Mouse (Mus musculus) cerebellum, adult 2 months (tissue): ENCODE results near the gene Rangap1. TPM values are rescaled to one million over a fixed set of nuclear protein-coding genes. Genes with fewer than 3 reads are reported as not detected.
A peak's percentile ranks its signal among the peaks of the same experiment; 100 is the strongest.
"Not testable (repeated sequence)": the region's sequence is repeated elsewhere in the genome, so short reads cannot be mapped to it uniquely, and the experiment has no call there.

Experiments
- DNase-seq, 2 experiments: peaks; one replicate each; pipeline ENCODE4 v3.0.0; 2021
- H3K27ac ChIP-seq: fragments of 200-500 bp; 2 replicates; pipeline ENCODE4 v1.5.1; 2012; ENCODE audit warnings: low read length, control low read depth, inconsistent platforms; ENCODE audit not compliant: insufficient read depth
- H3K27me3 ChIP-seq: fragments of 200-500 bp; 2 replicates; pipeline ENCODE4 v1.6.1; 2012; ENCODE audit warnings: inconsistent platforms, mild to moderate bottlenecking, low read length, moderate library complexity; ENCODE audit not compliant: control insufficient read depth, insufficient read depth
- H3K4me1 ChIP-seq: fragments of 200-500 bp; 2 replicates; pipeline ENCODE4 v1.6.1; 2011; ENCODE audit warnings: low read length; ENCODE audit not compliant: control insufficient read depth, insufficient read depth
- H3K4me3 ChIP-seq: fragments of 200-500 bp; replicated peaks from 2 replicates; pipeline ENCODE3; 2011; ENCODE audit warnings: mild to moderate bottlenecking, low read depth, low read length, control low read depth; ENCODE audit not compliant: insufficient read depth
- CTCF ChIP-seq: fragments of 200-500 bp; IDR thresholded peaks from 2 replicates; pipeline ENCODE4 v1.5.1; 2011; ENCODE audit warnings: low read depth, mild to moderate bottlenecking, control low read depth, low read length, moderate library complexity, borderline replicate concordance; ENCODE audit not compliant: insufficient read depth
- POLR2A ChIP-seq: fragments of 200-500 bp; IDR thresholded peaks from 2 replicates; pipeline ENCODE4 v1.6.1; 2011; ENCODE audit warnings: low read length, control low read depth, borderline replicate concordance; ENCODE audit not compliant: insufficient read depth
- WGBS: fragments of 180-500 bp; shearing (Covaris S2); methylation state at CpG from one replicate; pipeline ENCODE4 v1.1.7; 2018; 5-methylcytosine and 5-hydroxymethylcytosine counted together
- polyA plus RNA-seq: library from polyadenylated mRNA; depleted of rRNA; stranded (reverse); fragments of >200 nt; gene quantifications from 2 replicates; pipeline ENCODE4 v1.2.3, GENCODE M21; 2012

Gene Rangap1
- polyA plus RNA-seq, 1 experiment = 113 TPM

DNA sequence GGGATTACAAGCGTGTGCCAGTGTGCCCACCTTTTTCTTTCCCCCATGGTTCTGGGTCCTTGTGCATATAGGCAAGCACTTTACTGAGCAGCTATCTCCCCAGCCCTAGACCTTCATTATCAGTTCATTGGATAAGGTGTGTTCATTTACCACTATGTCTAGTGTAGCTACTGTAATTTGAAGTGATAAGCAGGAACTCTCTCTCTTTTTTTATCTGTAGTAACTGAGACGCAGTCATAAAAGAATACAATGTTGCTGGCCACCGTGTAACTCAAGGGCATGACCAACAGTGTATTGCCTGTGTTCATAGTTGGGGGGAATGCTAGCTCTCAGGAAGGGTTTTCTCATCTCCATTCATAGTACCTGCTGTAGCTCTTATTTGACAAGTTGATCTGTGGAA is 14.2 kb upstream of the Rangap1 start:
- TF ChIP-seq POLR2A (no peak), CTCF (no peak)
- peaks cover 25% of the 10 kb centered on the region for H3K4me1 ChIP-seq
- no peak overlapping the region for H3K4me3 ChIP-seq
- H3K27me3 ChIP-seq = no peaks in the 10 kb centered on the region
- no peak overlapping the region for H3K27ac ChIP-seq
- 92% methylated on average over 3 of the region's 3 CpGs for WGBS
- DNase-seq = no peak

DNA sequence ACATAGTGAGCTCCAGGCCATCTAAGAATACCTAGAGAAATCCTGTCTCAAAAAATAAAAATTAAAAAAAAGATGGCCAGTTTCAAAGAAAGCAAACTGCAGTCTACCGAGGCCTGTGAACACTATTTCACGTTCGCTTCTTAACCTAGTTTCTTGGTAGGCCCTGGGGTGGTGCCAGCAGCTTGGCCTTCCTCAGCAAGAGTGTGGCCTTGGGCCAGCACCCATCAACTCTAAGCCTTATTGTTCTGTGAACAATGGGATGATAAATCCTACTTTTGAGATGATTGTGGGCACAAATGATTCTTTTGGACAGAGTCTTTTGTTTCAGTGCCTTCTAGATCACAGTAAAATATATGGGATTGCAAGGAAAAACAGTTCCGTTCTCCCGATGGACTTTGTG is 13.4 kb upstream of the Rangap1 start:
- no peak overlapping the region for H3K27ac ChIP-seq
- H3K4me3 ChIP-seq = no peak overlapping the region
- WGBS = 32% methylated on average over 5 of the region's 5 CpGs
- DNase-seq = peak; percentile 64 to 71
- no peaks in the 10 kb centered on the region for H3K27me3 ChIP-seq
- TF ChIP-seq POLR2A (no peak), CTCF (no peak)
- H3K4me1 ChIP-seq = peaks cover 25% of the 10 kb centered on the region

DNA sequence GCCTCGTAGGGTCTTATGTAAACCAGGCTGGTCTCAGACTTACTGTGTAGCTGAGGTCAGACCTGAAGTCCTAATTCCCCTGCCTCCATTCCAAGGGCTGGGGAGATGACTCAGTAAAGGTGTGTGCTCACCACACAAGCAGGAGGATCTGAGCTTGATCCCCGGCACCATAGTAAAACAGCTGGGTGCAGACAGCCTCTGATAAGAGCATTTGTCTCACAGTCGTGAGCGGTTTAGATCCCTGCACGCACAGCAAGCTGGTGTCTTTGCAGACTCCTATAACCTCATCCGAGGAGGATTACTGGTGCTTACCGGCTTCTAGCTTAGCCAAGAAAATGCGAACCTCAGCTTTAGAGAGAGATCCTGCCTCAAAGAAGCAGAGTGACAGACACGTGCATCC is 8.3 kb upstream of the Rangap1 start:
- Histone ChIP-seq H3K27ac (no peak overlapping the region), H3K4me3 (no peak overlapping the region), H3K4me1 (peaks cover 23% of the 10 kb centered on the region), H3K27me3 (no peaks in the 10 kb centered on the region)
- 95% methylated on average over 9 of the region's 9 CpGs for WGBS
- no peak for TF ChIP-seq CTCF
- DNase-seq = no peak

- peak overlapping the region; percentile 76 for H3K27ac ChIP-seq
- peaks cover 13% of the 10 kb centered on the region for H3K4me1 ChIP-seq
- peak overlapping the region; percentile 5 for H3K4me3 ChIP-seq
- DNase-seq = peak; percentile 68 to 74
- no peaks in the 10 kb centered on the region for H3K27me3 ChIP-seq
- 12% methylated on average over 14 of the region's 14 CpGs for WGBS
- no peak for TF ChIP-seq POLR2A
Measured at GRCm38 (mm10) chr15:81749742-81750141, 4.4 kb upstream of the Rangap1 start.

DNA sequence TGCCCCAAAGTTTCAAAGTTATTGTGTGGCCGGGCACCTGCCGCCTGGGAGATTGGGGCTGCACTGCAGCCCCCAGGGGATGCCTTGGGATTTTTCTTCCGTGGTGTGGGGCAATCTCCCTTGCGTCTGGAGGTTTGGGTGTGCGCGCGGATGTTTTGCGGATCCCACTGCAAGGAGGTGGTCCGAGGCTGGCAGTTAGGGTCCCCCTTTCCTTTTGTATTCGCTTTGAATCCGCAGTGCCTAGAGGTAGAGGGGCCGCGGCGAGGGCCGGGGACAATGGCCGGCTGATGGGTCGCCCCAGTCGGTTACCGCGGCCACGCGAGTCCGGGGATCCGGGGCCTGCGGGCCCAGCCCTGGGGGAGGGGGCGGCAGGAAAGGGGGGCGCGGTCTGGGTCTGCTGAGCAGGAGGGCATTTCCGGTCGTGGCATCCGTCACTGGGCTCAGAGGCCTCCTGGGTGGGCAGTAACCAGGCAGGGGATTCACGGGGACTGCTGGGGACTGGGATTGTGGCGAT is 328 bp upstream of the Rangap1 start:
- WGBS = 2% methylated on average over 33 of the region's 33 CpGs
- peak; percentile 55 to 70 for DNase-seq
- peak overlapping the region; percentile 97 for H3K4me3 ChIP-seq
- no peaks in the 10 kb centered on the region for H3K27me3 ChIP-seq
- peak overlapping the region; percentile 86 for H3K27ac ChIP-seq
- TF ChIP-seq CTCF = no peak
- no peak for TF ChIP-seq POLR2A
- peaks cover 17% of the 10 kb centered on the region for H3K4me1 ChIP-seq

GRCm38 (mm10) chr15:81742368-81742767 is 3.0 kb downstream of the Rangap1 start:
- not testable (repeated sequence) for H3K4me3 ChIP-seq, H3K27me3 ChIP-seq, H3K4me1 ChIP-seq, H3K27ac ChIP-seq, DNase-seq
- peak; percentile 11; the same call in 1 of the 2 replicates for TF ChIP-seq CTCF
- 29% methylated on average over 2 of the region's 2 CpGs for WGBS

DNA sequence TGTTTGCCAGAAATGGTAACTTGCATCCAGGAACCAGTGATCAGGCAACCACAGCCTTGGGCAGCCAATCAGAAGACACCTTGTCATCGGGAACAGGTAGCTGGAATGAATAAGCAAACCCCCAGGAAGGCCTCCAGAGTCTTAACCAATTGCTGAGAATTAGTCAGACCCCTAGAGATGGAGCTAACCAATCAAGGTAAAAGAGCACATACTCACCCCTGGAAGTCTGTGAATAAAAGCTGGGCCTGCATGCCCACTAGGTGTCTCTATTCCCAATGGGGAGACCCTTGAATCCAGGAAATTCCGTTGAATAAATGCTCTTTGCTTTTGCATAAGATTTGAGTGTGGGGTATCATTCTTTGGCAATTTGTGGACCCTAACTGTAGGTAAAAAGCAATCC is 5.4 kb downstream of the Rangap1 start:
- no peak for DNase-seq
- H3K4me3 ChIP-seq = no peak overlapping the region
- WGBS = 13% methylated on average over 2 of the region's 2 CpGs
- no peak for TF ChIP-seq POLR2A
- TF ChIP-seq CTCF = peak; percentile 26; the same call in 1 of the 2 replicates
- H3K27ac ChIP-seq = no peak overlapping the region
- peaks cover 5% of the 10 kb centered on the region; the same call in 1 of the 2 replicates for H3K4me1 ChIP-seq
- H3K27me3 ChIP-seq = no peaks in the 10 kb centered on the region

DNA sequence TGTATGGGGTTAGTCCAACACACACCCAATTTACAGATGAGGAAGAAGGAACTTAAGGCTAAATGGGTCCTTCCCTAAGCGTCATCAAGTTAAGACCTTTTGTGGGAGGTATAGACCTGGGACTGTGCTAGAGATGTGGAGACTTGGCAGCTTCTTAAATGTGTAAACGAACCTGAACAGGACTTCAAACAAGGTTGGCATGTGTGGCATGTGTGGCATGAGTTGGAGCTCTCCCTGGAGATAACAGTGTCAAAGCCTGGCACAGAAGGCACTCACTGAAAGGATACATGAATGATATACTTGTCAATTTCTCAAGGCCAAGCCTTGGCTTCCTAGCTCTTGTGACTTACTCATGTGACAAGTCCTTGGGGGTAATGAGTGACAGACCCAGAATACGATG is 6.0 kb downstream of the Rangap1 start:
- H3K27ac ChIP-seq = no peak overlapping the region
- WGBS = 81% methylated on average over 3 of the region's 3 CpGs

More for the DNA sequence above, 6.0 kb downstream of the Rangap1 start:
- no peak for DNase-seq
- TF ChIP-seq POLR2A (no peak), CTCF (no peak)
- H3K4me1 ChIP-seq = peaks cover 5% of the 10 kb centered on the region; the same call in 1 of the 2 replicates
- H3K27me3 ChIP-seq = no peaks in the 10 kb centered on the region
- H3K4me3 ChIP-seq = no peak overlapping the region
